Mouse (Mus musculus) heart, postnatal 14 days (tissue): ENCODE results near the gene D330020A13Rik. TPM values are rescaled to one million over a fixed set of nuclear protein-coding genes. Genes with fewer than 3 reads are reported as not detected.

ENCODE experiments used
- DNase-seq, 2 experiments: peaks; one replicate each; pipeline ENCODE4 v3.0.0; 2021 to 2022
- intact Hi-C: fragments of 180-260 bp; cut with DNase I; formaldehyde crosslinking; loops from one replicate; pipeline ENCODE4 v1.15.1; 2025
- long read RNA-seq, 2 experiments: library from polyadenylated mRNA; stranded (forward); transcript quantifications; one replicate each; pipeline ENCODE4 v2.0.0; 2021
- total RNA-seq, 2 experiments: library from RNA; stranded (reverse); gene quantifications; 2 replicates each; pipeline ENCODE4 v1.2.3; 2021

D330020A13Rik gene
- not detected for total RNA-seq
- long read RNA-seq, experiment 1, result 0 reads
- long read RNA-seq, experiment 2, result 0 reads

DNA sequence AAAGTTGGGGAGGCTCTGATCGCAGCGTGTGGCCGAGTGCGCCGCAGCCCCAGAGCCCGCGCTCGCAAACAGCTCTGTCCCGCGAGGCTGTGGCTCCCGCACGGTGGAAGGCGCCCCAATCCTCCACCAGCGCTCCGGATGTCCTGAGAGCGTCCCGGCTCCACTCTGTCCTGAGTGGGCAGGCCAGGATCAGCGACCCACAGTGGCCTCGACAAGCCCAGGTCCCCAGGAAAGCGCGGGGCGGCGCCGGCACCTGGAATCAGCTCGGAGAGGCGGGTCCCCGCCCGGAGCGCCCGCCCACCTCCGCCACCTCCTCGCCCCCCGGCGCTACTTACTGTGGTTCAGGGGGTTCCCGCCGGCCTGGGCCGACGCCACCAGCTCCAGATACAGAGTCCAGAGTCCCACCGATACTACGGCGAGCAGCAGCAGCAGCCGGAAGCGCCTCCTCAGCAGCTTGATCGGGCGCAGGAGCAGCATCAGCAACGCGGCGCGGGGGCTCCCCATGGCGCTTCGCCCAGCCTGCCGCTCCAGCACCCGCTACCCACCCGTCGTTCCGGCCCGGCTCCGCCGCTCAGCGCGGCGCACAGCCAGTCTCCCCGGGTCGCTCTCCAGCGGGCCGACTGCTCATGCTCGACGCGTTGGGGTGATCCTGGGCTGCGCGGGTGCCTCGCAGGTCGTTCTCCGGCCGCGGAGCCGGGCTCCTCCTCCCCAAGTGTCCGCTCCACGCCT, at the start of gene D330020A13Rik, which contains the start of gene B4galnt3:
D330020A13Rik (plus strand) TSS at position 309 of the 729 bp plus-strand sequence.
B4galnt3 (minus strand) TSS at position 504 of the 729 bp plus-strand sequence.
- intact Hi-C loops, result no loop called here
- DNase-seq, result peak; percentile 30 to 33

DNA sequence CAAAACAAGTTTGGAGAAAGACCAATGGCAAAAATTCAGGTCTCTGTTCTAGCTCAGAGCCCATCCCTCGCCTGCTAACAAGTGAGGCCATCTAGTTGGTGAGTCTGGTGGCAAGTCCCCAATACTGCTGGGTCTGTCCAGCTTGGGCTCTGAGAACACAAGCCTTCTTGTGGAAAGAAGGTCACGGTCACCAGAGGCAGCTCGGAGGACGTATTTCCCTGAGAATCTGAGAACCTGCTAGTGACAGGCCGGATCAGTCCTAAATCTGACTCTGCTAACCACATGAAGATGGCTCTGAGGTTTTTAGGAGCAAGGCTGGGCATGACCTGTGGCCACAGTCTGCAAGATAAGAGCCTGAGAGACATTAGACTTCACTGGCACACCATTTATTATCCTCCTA, 47.5 kb upstream of the D330020A13Rik start:
- DNase-seq, result no peak
- intact Hi-C loops, result no loop called here

DNA sequence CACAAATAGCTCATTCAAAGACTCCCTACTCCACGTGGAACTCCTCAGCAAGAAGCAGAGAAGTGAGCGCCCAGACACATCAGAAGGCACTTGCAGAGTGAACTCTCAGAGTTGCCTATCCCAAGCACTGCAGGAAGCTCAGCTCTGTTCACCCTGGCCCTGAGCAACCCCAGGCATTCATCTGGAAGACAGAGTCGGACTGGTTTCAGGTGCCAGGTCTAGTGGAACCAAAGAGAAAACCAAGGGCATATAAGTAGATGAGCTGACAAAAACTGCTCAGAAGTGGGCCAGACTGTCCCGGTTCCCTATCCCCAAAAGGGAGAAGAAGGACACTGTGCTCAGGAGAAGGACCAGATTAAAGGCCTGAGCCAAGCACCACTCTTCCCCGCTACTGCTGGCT, 44.3 kb upstream of the D330020A13Rik start:
- intact Hi-C loops, result no loop called here
- no peak for DNase-seq

DNA sequence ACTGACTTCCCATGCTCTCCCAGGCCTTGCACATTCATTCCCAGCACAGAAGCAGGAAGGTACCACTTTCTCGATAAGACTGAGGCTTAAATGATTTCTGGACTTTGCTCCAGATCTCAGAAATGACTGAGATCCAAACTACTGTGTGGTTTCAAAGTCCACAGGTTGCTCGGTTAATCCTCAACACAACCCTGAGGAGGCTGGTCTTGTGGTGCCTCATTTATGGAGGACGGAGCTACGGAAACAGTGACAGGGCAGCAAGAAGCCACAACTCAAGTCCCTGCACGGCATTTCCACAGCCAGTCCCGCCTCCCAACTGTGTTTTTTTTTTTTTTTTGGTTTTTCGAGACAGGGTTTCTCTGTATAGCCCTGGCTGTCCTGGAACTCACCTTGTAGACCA, 43.2 kb upstream of the D330020A13Rik start:
- intact Hi-C loops, result no loop called here
- DNase-seq, result no peak

DNA sequence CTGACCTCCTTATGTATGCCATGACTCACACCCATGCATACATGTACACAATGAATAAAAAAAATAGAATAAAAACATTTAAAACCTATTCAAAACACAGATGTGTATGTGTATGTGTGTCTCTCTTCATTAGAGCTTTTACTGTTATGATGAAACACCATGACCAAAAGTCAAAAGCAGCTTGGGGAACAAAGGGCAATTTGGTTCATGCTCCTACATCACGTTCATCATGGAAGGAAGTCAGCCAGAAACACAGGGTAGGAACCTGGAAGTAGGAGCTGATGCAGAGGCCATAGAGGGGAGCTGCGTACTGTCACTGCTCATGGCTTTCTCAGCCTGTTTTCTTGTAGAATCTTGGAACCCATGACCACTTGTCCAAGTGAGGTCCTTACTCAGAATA, 41.4 kb upstream of the D330020A13Rik start:
- intact Hi-C loops, result no loop called here
- DNase-seq, result no peak

DNA sequence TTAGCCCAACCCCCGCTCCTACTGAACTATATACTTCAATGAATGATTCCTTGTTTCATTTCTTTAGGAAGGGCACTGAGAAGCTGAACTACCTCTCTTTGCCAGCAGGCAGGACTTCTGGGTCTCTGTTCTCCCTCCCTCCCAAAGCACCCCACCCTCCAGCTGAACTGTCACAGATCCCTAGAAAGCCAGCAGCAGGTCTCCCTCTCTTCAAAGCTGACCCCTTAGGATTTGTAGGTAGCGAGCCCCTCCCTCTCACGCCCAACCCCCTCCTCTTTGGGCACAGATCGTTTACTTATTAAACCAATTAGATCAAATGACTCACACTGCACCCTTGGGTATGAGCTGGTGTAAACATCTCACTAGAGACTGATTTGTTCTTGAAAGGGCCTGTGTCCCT, 39.5 kb upstream of the D330020A13Rik start:
- no peak for DNase-seq

DNA sequence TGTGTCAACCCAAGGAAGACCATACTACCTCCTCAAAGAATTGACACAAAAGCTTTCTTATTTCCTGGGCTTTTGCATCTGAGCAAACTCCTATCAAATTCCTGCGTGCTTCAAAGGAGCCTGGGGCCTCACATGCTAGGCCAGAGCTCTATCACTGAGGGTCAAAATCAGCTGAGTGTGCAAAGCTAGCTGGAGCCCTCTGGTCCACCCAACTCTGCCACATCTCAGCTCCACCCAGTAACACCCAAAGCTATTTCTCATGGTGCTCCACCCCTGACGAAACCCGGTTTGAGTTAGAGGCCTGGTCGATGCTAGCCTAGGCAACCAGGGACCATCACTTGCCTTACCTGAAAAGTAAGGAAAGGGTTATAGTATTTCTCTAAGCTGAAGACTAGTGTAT, 39.0 kb upstream of the D330020A13Rik start:
- intact Hi-C loops, result no loop called here
- no peak for DNase-seq

More for the DNA sequence above, 39.5 kb upstream of the D330020A13Rik start:
- intact Hi-C loops, result no loop called here

DNA sequence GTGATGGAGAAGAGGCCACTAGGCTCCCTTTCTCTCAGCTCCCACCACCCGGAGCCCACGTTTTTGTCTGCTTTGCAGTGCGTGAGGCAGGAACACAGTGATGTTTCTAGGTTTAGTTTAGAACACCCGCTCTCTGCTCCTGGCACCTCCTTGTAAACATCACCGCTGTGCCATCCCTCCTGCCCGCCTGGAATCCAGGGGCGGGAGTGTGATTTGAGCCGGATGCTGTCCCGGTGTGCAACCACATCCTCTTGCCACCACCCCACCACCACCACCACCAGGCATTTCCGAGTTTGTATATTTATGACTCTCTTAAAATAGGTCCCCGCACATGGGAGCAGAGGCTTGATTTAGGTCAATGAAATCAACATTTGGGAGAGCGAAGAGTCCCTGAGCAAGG, 38.5 kb upstream of the D330020A13Rik start:
- intact Hi-C loops, result no loop called here
- DNase-seq, result no peak

DNA sequence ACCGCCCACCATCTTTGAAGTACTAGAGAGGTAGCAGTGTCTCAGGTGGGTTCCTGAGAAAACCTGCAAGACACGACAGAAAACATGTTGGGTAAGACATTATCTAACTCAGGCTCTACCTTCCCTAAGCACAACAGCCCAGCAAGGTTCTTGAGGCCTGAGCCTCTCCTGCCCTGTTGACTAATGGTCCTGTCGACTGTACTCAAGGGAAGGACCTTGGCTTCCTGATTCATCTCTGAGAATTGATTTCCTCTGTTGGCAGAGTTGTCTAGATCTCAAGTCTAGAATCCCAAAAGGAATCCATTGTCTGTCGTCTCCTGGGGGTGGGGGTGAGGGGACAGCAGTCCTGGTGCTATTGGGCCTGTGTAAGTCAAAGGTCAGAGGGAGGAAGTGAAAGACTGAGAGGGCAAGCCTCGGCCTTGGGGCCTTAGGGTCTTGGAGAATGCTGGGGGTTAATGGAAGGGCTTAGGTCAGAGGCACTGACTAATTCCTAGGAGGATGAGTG, 37.7 kb upstream of the D330020A13Rik start:
- intact Hi-C loops, result no loop called here
- no peak for DNase-seq

DNA sequence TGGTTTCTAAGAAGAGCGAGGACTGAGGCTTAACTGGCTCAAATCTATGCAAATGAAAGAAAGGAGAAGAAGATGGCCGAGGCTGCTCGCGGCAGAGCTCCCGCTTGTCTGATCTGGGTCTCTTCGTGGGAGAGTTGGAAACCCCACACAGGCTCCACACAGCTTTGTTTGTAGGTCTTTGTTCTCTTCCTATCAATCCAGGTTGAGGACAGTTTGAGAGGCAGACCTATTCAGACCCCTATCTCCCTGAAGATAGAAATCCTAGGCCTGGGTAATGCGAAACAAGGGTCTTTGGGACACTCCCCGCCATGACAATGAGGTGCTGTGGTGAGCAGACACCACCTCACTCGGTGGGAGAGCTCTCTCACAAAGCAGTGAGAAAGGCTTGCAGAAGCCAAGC, 34.7 kb upstream of the D330020A13Rik start:
- no peak for DNase-seq
- intact Hi-C loops, result no loop called here

DNA sequence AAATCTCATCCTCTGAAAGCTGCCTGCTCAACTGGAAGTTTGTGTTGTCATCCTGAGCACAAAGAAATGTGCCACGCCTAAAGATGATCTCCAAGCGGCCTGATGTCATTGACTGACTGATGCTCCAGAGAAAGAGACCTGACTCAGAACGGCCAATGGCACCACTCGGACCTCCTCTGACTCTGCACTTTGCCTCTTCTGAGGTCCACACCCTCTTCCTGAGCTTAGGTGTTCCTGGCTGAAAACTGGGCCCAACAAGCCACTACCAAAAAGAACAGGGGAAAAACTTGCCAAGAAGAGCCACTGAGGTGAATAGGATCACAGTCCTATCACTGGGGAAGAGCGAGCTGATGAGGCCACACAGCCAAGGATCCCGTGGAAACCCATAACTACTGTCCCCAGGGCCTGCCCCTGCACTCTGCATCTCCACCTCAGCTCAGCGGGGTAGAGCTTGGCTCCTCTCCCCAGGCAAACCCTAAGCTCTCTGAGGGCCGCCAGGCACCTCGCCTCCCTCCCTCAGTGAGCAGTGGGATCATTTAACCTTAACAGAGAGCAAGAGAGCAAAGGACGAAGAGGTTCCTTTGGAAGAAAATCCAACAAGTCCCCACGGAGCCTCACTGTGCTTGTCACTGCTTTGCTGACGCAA, 31.2 kb upstream of the D330020A13Rik start:
- intact Hi-C loops, result no loop called here
- DNase-seq, result no peak

DNA sequence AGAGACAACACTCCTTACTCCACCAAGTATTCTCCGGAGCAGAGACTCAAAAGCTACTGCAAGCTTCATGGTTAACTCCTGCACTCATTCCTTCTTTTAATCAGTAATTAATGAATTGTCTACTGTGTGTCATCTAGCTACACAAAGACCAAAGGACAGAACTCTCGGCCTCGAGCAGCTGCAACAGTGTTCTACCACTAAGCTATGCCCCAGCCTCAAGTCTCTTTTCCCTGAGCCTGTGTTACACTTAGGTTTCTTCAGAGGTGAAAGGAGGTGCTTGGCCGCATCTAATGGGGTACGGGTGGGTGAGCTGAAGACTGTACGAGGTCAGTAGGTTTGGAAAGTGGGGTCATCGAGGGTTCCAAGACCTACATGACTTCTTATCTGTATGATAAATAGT, 30.6 kb upstream of the D330020A13Rik start:
- no peak for DNase-seq
- intact Hi-C loops, result no loop called here

DNA sequence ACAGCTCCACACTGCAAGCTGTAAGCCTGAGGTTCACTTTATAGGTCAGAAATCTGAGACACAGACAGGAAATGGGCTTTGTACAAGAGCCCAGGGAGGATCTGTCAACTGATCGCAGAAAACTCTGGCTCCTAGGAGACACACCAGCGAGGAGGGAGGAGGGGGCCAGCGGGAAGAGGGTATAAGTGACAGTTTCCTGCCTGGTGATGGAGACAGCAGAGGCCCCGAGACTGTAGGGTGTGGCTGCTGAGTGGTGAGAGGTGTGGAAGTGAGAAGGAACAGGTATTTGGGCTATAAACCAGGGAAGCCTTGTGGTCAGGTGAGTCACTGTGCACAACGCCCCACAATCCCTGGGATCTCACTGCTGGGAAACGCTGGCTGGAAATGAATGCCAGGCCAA, 30.0 kb upstream of the D330020A13Rik start:
- intact Hi-C loops, result no loop called here
- no peak for DNase-seq

DNA sequence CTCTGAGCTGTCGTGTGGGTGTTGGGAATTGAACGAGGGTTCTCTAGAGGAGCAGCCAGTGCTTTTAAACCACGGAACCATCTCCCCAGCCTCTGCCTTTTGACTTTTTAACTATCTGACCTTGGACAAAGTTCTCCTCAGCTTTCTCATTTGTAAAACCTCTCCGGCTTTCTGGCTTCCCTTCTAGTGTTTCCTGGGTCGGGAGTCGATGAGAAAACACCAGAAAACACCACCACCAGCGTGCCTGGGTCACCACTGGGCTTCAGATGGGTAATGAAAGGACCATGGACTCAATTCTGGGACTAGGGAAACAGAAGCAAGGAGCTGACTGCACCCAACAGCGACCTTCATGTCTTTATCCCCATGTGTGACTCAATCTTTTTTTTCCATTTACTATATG, 20.0 kb upstream of the D330020A13Rik start:
- intact Hi-C loops, result no loop called here
- DNase-seq, result no peak

DNA sequence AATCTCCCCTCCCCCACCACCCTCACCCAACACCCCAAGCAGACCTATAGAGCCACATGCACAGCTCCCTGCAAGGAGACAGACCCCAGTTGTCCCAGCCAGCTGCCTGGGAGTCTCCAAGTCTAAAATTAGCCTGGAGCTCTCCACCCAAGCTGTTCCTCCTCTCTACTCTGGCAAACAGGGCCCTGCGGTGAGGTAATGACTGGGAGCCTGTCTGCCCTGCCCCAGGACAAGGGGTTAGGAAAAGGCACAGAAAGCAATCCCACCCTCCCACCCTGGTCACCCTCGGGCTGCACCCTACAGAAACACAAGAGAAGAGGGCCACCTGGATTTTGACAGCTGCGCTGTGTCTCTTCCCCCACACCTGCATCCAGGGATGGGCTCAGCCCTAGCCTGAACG, 19.3 kb upstream of the D330020A13Rik start:
- intact Hi-C loops, result no loop called here
- DNase-seq, result peak; percentile 55 to 67

DNA sequence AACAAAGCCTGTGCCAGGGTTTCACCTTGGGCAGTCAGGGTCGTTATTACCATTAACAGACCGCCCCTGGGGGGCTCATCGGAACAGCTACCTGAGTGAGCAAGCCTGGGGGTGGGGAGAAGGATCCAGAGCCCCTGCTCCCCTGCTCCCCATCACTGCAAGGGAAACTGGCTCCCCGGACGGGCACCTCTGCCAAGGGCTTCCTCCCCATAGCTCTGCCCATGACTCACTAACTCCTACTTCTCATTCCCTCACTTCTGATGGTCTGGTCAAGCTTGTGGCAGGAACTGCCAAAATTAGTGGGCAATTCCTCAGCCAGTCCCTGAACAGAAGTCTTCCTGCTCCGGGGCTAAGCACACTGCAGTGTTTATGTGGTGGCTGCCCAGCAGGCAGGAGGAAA, 18.9 kb upstream of the D330020A13Rik start:
- intact Hi-C loops, result no loop called here
- DNase-seq, result peak; percentile 11 to 21

DNA sequence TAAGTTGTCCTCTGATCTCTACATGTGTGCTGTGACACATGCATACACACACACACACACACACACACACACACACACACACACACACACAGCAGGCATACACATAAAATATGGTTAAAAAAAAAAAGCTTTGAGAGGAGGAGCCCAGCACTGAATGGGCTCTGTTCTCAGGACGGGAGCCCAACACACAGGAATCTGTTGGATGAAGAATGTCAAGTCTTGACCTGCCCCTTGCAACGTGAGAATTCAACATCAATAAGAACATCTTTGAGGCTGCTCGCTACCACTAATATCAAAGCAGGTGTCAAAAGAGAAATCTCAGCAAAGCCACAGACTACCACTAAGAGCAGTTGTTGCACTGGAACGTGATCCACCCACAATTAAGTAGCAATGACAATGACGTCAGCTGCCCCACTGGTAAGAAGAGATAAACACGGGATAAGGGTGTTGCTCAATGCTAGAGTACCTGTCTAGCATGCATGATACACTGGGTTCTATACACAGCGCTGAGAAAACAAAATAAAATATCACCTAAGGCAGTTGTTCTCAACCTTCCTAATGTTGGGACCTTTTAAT, 17.2 kb upstream of the D330020A13Rik start:
- DNase-seq, result no peak
- intact Hi-C loops, result no loop called here

DNA sequence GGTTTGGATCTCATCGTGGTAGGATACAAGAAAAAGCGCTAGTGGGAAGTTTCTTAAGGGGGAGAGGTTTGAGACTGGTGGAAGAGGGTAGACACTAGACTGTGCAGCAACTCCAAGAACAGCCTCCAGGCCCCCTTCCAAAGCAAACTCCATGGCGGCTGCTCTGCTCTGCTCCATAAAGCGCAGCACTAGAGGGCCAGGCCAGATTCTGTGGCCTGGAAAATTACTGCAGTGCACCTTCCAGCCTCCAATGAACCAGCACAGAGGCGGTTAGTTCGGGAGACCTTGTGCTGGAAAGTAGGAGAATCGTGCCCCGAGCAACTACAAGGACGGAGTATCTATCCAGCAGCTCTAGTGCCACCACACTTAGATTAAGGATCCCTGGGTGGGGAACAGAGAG, 6.9 kb upstream of the D330020A13Rik start:
- no peak for DNase-seq
- intact Hi-C loops, result no loop called here

DNA sequence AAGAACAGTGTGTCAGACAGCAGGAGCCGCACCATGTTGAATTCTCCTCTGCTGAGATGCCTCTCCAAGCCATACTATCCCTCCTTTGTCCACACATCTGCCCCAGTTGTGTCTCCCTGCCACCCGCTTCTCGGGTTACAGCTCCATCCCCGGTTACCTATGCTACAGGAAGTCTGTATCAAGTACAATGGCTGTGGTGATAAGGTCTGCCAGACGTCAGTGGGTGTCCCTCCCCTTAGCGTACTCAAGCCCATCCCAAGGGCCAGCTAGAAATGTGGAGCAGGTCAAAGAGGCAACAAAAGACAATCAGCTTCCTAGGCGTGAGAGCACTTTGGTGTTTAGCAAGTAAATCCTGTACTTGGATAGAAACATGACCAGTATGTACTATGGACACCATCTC, 5.6 kb upstream of the D330020A13Rik start:
- no peak for DNase-seq
- intact Hi-C loops, result no loop called here

DNA sequence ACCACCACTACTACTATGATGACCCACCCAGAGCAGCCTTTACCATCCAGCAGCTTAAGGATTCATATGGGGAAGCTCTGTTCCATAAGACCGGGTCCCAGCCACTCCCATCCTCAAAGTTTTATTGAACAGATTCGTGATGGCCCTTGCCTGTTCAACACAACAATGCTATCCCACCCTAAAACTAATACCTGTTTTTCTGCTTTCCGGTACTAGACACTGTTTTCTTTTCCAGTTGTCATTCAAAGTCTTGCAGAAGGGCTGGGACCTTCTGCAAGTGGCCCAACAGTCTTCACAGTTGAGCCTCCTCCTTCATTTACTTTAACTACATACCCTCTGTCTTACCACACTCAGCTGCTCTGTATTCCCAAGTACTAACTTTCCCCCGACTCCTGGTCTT, 4.7 kb upstream of the D330020A13Rik start:
- intact Hi-C loops, result no loop called here
- no peak for DNase-seq

DNA sequence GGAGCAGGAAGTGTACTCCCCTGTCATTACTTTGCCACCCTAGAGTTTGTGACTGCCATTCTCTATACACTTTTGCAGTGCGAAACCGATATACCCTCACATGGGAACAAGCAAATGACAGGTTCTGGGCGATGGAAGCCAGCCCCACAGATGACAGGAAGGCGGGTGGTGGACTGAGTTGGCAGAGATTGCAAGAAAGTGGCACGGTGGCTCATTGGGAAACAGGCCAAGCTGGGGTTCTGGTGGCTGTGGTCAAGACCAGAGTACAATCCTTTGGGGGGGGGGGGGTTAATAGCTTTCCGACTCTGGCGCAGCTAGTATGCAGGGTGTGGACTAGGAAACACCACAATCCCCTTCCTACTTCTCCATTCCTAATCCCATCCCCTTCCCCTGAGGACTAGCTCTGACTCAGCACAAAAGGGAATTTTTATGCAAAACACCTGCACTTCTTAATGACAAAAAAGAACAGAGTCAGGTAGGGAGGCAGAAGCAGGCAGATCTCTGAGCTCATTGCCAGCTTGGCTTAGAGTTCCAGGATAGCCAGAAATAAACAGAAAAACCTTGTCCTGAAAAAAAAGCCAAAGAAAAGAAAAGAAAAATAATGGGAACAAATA, 2.7 kb upstream of the D330020A13Rik start:
- DNase-seq, result no peak
- intact Hi-C loops, result no loop called here
